ENCODE assay signal across 23 mouse cellular contexts in the genomic region with DNA sequence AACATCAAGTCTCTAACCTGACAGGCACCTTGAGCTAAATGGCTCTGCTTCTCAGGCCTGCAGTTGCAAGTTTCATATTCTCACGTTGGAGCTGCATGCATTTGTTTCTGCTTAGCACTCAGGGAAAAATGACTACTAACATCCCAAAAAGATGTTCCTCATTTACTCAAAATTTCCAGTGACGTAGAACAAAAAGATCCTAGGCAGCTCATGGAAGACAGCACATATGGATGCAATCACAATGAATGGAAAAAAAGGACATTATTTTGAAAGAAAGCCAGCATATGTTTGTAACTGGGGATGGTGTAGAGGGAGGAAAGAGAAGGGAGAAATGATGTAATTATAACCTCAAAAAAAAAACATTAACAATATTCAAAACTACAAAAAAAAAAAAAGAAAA.
A peak's percentile ranks its signal among the peaks of the same experiment; 100 is the strongest.
DNase-seq lines count a peak whose midpoint lies in the region; ATAC-seq and TF ChIP-seq lines count a peak whose summit lies in the region.
"Had no signal": no experiment of that assay in that cellular context is flagged by ENCODE, and none has a peak within 500 bp of the region (broad histone marks: within the 10 kb centered on the region; RNA-seq: fewer than 3 reads in every experiment).

No protein-coding gene starts in this region.

- H3K27me3 ChIP-seq in limb, embryonic 13.5 days, result no peaks in the 10 kb centered on the region
- no peaks in the 10 kb centered on the region for H3K27me3 ChIP-seq in limb, embryonic 10.5 days (ENCODE audit: low read depth, poor library complexity, severe bottlenecking)
- H3K27me3 ChIP-seq in embryonic facial prominence, embryonic 13.5 days, result no peaks in the 10 kb centered on the region
- no peaks in the 10 kb centered on the region for H3K27me3 ChIP-seq in limb, embryonic 14.5 days (ENCODE audit: control insufficient read depth, insufficient read depth, low read length)
- H3K27me3 ChIP-seq in neural tube, embryonic 15.5 days (replicated peaks), result no peaks in the 10 kb centered on the region
- H3K27me3 ChIP-seq: heart, embryonic 13.5 days; hindbrain, embryonic 15.5 days had no signal

- H3K36me3 ChIP-seq in limb, embryonic 13.5 days, result no peaks in the 10 kb centered on the region
- no peaks in the 10 kb centered on the region for H3K36me3 ChIP-seq in limb, embryonic 10.5 days
- H3K36me3 ChIP-seq in embryonic facial prominence, embryonic 13.5 days, result no peaks in the 10 kb centered on the region
- no peaks in the 10 kb centered on the region for H3K36me3 ChIP-seq in limb, embryonic 14.5 days (ENCODE audit: control insufficient read depth, insufficient read depth, low read length)
- no peaks in the 10 kb centered on the region for H3K36me3 ChIP-seq in neural tube, embryonic 15.5 days
- H3K36me3 ChIP-seq: forebrain, embryonic 10.5 days; G1E; heart, embryonic 13.5 days; hindbrain, embryonic 15.5 days had no signal

- peak; percentile 75; the same call in 1 of the 2 replicates for ATAC-seq in limb, embryonic 13.5 days (ENCODE audit: low FRiP score, low read depth)
- peak; percentile 79 for ATAC-seq in embryonic facial prominence, embryonic 13.5 days (ENCODE audit: insufficient number of reproducible peaks, insufficient read depth, low FRiP score, low TSS enrichment, low read depth)
- ATAC-seq in limb, embryonic 14.5 days (ENCODE audit: low FRiP score, low read depth), result peak; percentile 63
- ATAC-seq in neural tube, embryonic 15.5 days (ENCODE audit: low FRiP score), result no peak
- ATAC-seq: CD4-positive, CD25-positive, alpha-beta regulatory T cell, adult 4 months; forebrain, embryonic 14.5 days had no signal

- peak; percentile 3 for DNase-seq in embryo, embryonic 10.5 days (ENCODE audit: low spot score)
- no peak for DNase-seq in embryo, embryonic 9.5 days (ENCODE audit: extremely low spot score)
- no peak for DNase-seq in limb, embryonic 10.5 days (ENCODE audit: low spot score)
- DNase-seq in limb, embryonic 14.5 days (ENCODE audit: low spot score), result peak; percentile 77
- no peak for DNase-seq in layer of hippocampus, adult 9-10 months (ENCODE audit: low spot score)
- DNase-seq: adrenal gland, postnatal 10 days; B cell, adult 2 months; cerebellum, adult 11 months; cerebellum, adult 8-10 months; cerebellum, postnatal 14 days; gastrocnemius, adult 2 months; gastrocnemius, postnatal 25 days; heart, postnatal 36 days had no signal

- H3K9ac ChIP-seq in limb, embryonic 13.5 days, result no peak overlapping the region
- H3K9ac ChIP-seq in embryonic facial prominence, embryonic 13.5 days, result no peak overlapping the region
- H3K9ac ChIP-seq in limb, embryonic 14.5 days (ENCODE audit: low read depth, low read length, severe bottlenecking), result no peak overlapping the region
- no peak overlapping the region for H3K9ac ChIP-seq in neural tube, embryonic 15.5 days (replicated peaks)
- H3K9ac ChIP-seq: heart, embryonic 13.5 days; hindbrain, embryonic 15.5 days had no signal

- H3K4me2 ChIP-seq in limb, embryonic 13.5 days (replicated peaks), result no peak overlapping the region
- H3K4me2 ChIP-seq in embryonic facial prominence, embryonic 13.5 days, result no peak overlapping the region
- no peak overlapping the region for H3K4me2 ChIP-seq in limb, embryonic 14.5 days (replicated peaks; ENCODE audit: low read depth, low read length, severe bottlenecking)
- no peak overlapping the region for H3K4me2 ChIP-seq in neural tube, embryonic 15.5 days
- H3K4me2 ChIP-seq: heart, embryonic 13.5 days; hindbrain, embryonic 15.5 days had no signal

- H3K27ac ChIP-seq in limb, embryonic 13.5 days, result no peak overlapping the region
- H3K27ac ChIP-seq in limb, embryonic 10.5 days, result no peak overlapping the region
- peak overlapping the region; percentile 81 for H3K27ac ChIP-seq in embryonic facial prominence, embryonic 13.5 days
- H3K27ac ChIP-seq in limb, embryonic 14.5 days (replicated peaks; ENCODE audit: low read depth, low read length), result peak overlapping the region; percentile 56
- H3K27ac ChIP-seq in neural tube, embryonic 15.5 days (replicated peaks), result no peak overlapping the region
- H3K27ac ChIP-seq: forebrain, embryonic 10.5 days; gastrocnemius, adult 2 months; heart, embryonic 13.5 days; hindbrain, embryonic 15.5 days had no signal

- H3K4me3 ChIP-seq in limb, embryonic 13.5 days, result no peak overlapping the region
- no peak overlapping the region for H3K4me3 ChIP-seq in limb, embryonic 10.5 days
- H3K4me3 ChIP-seq in embryonic facial prominence, embryonic 13.5 days, result no peak overlapping the region
- no peak overlapping the region for H3K4me3 ChIP-seq in limb, embryonic 14.5 days (replicated peaks; ENCODE audit: low read length)
- no peak overlapping the region for H3K4me3 ChIP-seq in neural tube, embryonic 15.5 days (replicated peaks)
- H3K4me3 ChIP-seq: erythroblast, embryonic 14.5 days; forebrain, embryonic 10.5 days; gastrocnemius, adult 2 months; heart, embryonic 13.5 days; hindbrain, embryonic 15.5 days had no signal

- no peaks in the 10 kb centered on the region for H3K9me3 ChIP-seq in limb, embryonic 13.5 days
- no peaks in the 10 kb centered on the region for H3K9me3 ChIP-seq in limb, embryonic 10.5 days (replicated peaks)
- no peaks in the 10 kb centered on the region for H3K9me3 ChIP-seq in embryonic facial prominence, embryonic 13.5 days
- no peaks in the 10 kb centered on the region for H3K9me3 ChIP-seq in limb, embryonic 14.5 days (ENCODE audit: control insufficient read depth, low read length)
- H3K9me3 ChIP-seq in neural tube, embryonic 15.5 days (replicated peaks), result no peaks in the 10 kb centered on the region
- H3K9me3 ChIP-seq: forebrain, embryonic 10.5 days; heart, embryonic 13.5 days; hindbrain, embryonic 15.5 days had no signal

- H3K4me1 ChIP-seq in limb, embryonic 13.5 days, result peaks cover 6% of the 10 kb centered on the region; the same call in 1 of the 2 replicates
- no peaks in the 10 kb centered on the region for H3K4me1 ChIP-seq in limb, embryonic 10.5 days
- peaks cover 22% of the 10 kb centered on the region for H3K4me1 ChIP-seq in embryonic facial prominence, embryonic 13.5 days
- peaks cover 5% of the 10 kb centered on the region; the same call in 1 of the 2 replicates for H3K4me1 ChIP-seq in limb, embryonic 14.5 days (ENCODE audit: control insufficient read depth, insufficient read depth, low read length)
- no peaks in the 10 kb centered on the region for H3K4me1 ChIP-seq in neural tube, embryonic 15.5 days
- H3K4me1 ChIP-seq: forebrain, embryonic 10.5 days; heart, embryonic 13.5 days; hindbrain, embryonic 15.5 days had no signal

- TF ChIP-seq POLR2A in limb, embryonic 14.5 days (IDR thresholded peaks at IDR 0.05; ENCODE audit: borderline replicate concordance, extremely low read depth, insufficient read depth, insufficient read length), result no peak

- WGBS in limb, embryonic 13.5 days, result 23% methylated on average over 2 of the region's 2 CpGs
- WGBS in limb, embryonic 10.5 days, result 30% methylated on average over 2 of the region's 2 CpGs
- 22% methylated on average over 2 of the region's 2 CpGs for WGBS in embryonic facial prominence, embryonic 13.5 days
- 30% methylated on average over 2 of the region's 2 CpGs for WGBS in limb, embryonic 14.5 days
- WGBS in neural tube, embryonic 15.5 days, result 78% methylated on average over 2 of the region's 2 CpGs

Comparison
In these comparisons a context has a peak if more than half of its experiments do, and no peak if none do; other contexts are left out.
1. DNase-seq: peak in embryo, embryonic 10.5 days (single experiment) and limb, embryonic 14.5 days (single experiment); none in embryo, embryonic 9.5 days (single experiment), limb, embryonic 10.5 days (single experiment) and layer of hippocampus, adult 9-10 months (single experiment).
2. H3K27ac ChIP-seq: peak in embryonic facial prominence, embryonic 13.5 days (single experiment) and limb, embryonic 14.5 days (single experiment); none in limb, embryonic 13.5 days (single experiment), limb, embryonic 10.5 days (single experiment) and neural tube, embryonic 15.5 days (single experiment).